Mouse (Mus musculus) cerebellum, postnatal 10 days (tissue): ENCODE measurements around the gene Itpr3.
A peak's percentile ranks its signal among the peaks of the same experiment; 100 is the strongest.

Experiments used
- DNase-seq, 2 experiments: peaks; one replicate each; pipeline ENCODE4 v3.0.0; 2021; ENCODE audit warnings: mixed read lengths in 2 of 2

Itpr3 gene

DNA sequence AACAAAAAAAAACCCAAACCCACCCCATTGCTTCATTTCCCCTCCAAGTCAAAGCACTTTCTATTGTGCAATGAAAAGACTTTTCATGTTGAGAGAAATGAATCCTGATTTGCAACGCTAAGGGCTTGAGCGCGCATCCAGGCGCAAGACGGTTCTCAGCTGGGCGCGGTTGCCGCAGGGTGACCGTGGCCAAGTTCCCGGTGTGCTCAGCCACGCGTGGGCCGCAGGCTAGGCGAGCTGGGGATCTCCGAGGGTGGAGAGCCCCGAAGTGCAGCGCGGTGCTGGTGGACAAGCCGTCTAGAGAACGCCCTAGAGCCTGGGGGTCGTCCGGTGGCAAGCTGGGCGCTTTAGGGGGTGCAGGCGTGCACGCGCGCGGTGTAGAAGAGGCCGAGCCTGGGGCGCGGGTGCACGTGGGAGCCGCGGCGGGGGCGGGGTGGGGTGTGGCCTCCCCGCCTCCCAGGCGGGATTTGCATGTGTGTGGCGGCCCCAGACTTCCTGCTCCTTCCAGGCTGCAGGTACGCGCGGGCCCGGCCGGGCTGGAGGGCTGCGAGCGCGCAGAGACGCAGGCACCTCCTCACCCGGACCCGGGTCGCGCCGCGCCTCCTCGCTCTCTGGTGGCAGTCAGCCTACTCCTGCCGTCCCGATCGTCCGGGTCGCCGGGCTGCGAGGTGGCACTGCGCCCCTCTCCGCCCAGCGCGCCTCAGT, at the start of gene Itpr3:
Gene Itpr3, plus strand, starts transcription at position 493 of the 705 bp plus-strand sequence.
- peak; percentile 60 to 65 for DNase-seq

DNA sequence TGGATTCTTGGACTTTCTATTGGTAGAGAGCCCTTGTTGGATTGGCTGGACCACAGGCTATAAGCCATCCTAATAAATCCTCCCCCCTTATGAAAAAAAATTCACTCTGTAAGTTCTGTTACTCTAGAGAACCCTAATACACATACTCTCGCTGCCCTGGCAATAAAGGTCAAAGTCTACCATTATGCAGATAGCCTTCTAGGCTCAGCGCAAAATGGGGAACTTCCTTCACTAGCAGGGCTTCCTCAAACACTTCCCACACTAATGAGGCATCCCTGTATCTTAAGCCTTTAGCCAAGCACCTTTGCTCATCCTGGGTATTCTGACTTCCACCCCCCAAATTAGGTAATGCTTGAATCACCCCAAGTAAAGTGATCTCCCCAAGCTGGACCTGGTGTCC, 48.8 kb upstream of the Itpr3 start:
- no peak for DNase-seq

DNA sequence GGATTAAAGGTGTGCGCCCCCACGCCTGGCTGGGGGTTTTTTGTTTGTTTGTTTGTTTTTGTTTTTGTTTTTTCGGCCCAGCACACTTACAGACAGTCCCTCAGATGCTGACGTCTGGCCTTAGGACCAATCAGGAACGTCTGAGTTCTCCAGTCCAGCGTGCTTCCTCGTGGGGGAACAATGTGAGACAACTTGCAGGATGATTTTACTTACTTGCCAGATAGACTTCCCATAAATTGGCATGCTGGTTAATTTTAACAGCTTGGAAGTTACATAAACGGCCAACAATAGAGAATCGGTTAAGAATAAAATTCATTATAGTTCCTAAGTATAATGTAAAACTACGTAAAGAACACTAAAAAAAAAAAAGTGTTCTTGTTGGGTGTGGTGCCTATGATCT, 45.9 kb upstream of the Itpr3 start:
- DNase-seq = no peak

DNA sequence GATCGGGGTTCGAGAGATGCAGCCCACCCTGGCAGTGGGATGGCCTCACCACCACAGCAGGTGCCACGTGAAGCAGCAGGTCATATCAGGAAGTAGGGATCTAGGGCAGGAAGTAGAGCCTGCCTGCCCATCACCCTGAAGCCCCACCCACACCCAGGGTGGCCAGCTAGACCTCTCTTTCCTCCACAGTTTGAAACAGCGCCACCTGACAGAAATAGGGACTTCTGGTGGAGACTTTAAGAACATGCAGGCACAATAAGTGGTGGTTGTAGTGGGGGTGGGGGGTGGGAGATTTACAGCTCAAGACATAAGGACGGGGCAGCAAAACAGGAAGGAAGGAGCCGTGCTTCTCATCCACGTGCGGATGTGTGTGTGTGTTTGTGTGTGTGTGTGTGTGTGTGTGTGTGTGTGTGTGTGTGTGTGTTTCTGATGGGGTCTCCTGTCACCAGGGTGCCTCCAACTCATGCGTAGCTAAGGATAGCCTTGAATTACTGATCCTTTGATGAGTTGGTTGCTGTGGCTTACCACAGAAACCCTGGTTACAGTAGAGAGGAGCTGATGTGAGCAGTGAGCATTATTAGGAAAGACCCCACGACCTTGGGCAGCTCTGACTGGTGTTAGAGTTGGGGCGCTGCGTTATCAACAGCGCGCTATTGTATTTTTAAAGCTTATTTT, 45.0 kb upstream of the Itpr3 start:
- DNase-seq = peak in 1 of 2 experiments; percentile 15

DNA sequence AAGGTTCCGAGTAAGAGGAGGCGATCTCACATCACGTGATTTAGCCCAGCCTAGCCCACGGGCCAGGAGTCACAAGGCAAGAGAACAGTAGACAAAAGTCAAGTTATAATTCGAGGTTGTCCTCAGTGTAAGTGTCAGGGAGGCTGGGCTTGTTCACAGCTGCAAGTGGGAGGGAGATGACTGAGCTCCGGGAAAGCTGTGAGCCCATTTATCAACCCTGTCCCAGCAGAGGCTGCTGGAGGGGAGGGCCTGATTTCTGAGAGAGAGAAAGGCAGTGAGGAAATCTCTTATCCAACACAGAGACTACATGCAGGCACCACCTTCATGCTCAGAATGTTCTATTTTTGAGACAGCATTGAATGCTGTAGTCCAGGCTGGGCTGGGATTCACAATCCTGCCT, 44.2 kb upstream of the Itpr3 start:
- no peak for DNase-seq

DNA sequence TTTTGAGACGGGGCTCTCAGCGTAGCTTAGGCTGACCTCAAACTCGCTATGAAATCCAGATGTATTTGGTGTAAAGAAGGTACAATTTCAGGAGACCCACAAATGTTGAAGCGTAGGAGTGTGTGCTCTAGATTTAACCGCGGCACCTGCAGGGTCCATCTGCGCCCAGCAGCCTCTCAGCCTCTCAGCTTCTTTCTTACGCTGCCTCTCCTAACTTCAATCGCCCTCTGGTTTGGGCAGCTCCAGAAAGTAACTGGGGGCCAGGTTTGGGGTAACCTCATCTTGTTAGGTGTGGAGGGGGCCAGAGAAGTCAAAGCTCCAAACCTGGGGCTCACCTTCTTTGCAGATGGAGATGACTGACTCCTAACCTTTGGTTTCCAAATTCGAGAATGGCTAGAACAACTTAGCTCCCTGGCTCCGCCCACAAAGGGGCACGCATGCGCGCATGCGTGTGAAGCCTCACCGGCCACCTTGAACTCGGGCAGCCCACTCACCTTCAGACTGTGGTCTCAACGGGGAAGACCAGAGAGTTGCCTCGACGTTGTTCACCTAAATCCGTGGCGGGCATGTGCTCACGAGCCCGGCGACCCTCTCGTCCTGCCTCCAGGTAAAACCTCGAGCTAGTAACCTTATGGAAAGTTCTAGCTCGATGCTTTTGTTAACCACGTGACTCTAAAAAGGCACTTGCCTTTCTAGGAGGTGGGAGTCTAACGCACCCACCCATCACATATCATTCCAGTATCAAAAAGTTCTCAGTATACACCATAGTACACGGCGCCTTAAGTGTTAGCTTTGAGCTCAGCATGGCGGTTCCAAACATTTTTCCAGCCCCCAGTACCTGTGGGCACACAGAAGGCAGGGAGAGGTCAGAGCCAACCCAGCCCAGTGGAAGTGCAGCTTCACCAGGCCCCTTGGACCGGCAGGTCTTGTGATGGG, 39.3 kb upstream of the Itpr3 start:
- peak; percentile 92 to 94 for DNase-seq

DNA sequence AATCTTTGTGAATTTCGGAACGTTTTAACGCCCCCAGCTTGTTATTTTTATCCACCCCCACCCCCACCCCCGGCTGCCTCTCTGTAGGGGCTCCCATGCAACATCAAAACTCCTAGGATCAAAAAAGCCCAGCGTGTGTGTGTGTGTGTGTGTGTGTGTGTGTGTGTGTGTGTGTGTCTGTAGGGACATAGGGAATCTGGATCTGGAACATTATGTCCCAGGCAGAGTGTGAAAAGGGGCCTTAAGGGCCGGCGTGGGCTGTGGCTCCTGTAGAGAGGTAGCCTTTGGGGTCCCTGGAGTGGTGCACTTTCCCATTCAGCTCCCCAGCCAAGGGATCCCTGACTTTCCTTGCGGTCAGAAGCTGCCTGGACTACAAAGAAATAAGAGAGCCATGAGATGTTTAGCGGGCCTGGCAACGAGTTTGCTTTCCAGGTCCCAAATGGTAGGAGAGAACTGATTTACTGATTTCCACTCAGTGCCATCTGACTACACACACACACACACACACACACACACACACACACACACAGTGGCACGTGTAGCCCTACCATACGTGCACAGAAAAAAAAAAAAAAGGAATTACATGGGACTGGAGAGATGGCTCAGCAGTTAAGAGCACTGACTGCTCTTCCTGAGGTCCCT, 38.4 kb upstream of the Itpr3 start:
- peak; percentile 37 to 39 for DNase-seq

DNA sequence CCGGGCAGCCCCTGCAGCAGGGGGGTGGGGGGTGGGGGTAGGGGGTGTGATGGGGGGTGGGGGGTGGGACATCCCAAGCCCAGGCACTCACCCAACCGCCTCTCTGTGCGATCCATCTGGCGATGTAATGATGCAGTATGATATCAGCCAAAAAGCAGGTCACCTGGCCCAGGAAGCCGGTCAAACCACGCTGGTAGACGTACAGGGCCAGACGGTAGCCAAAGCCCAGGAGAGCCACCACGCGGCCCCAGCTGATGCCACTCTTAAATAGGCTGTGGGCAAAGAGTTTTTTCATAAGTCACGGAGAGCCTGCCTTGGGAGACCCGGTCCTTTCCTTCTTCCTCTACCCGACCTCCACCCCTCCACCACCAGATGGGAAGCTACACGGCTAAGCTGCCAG, 36.0 kb upstream of the Itpr3 start:
- peak; percentile 88 to 90 for DNase-seq

DNA sequence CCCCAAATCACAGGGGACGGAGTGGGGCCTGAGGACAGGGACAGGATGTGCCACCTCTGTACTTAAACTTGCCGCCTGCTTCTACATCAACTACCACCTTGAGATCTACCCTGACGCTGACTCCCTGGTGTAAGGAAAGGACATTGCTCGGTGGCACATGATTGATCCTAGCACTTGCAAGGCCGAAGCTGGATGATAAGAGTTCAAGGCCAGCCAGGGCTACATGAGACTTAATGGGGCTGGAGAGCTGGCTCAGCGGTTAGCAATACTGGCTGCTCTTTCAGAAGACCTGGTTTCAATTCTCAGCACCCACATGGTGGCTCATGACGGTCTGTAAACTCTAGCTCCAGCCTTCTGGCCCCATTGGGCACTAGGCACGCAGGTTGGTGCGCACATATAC, 35.4 kb upstream of the Itpr3 start:
- no peak for DNase-seq

DNA sequence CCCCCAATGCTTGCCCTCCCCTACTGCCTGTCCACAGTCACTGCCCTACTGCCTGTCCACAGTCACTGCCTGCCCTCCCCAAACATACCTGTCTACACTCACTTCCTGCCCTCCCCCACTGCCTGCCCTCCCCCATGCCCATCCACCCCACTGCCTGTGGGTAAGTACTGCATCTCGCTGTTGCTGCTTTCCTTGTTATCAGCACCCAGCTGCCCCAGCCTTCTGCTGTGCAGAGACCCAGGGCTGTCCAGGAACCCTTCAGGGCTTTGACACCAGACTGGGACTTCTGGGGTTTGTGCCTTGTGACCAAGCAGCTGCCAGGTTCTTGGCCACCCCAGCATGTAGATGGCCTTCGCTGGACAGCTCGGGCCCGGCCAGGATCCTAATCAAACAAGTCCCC, 33.8 kb upstream of the Itpr3 start:
- peak in 1 of 2 experiments; percentile 13 for DNase-seq

DNA sequence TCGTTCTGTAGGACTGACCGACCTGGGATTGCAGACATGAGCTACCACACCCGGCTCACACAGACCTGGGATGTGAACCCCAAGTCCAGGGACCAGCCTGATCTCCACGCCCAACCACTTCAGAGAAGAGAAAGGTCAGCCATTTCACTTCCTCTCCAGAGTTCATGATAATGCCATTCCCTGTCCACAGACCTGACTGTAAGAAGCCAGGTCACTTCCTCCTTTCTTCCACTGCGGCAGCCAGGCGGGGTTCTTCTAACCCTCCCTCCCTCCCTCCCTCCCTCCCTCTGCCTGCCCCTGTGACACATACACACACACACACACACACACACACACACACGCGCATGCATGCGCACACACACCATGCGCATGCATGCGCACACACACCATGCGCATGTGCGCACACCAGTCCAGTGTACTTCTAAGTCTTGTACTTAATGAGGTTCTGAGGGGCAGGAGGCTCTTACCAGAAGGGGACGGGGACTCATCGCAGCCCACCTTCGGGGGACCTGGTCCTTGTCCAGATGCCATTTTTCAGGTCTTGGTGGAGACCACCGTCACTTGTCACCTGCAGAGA, 31.7 kb upstream of the Itpr3 start:
- DNase-seq = no peak

DNA sequence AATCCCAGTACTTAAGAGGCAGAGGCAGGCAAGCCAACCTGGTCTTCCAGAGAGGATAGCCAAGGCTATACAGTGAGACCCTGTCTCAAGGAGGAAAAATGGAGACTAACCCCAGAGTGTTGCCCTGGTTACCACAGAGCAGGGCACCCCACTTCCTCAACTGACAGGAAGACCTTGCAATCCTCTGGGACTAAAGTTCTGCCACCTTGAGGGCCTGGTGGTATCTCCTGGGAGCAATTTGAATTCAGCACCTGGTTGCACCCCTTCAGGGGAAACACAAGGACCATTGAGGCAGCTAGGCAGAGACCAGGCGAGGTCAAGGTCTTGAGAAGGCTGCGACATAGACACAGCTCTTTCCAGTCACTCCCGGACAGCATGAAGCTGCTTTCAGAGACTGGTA, 31.2 kb upstream of the Itpr3 start:
- no peak for DNase-seq

DNA sequence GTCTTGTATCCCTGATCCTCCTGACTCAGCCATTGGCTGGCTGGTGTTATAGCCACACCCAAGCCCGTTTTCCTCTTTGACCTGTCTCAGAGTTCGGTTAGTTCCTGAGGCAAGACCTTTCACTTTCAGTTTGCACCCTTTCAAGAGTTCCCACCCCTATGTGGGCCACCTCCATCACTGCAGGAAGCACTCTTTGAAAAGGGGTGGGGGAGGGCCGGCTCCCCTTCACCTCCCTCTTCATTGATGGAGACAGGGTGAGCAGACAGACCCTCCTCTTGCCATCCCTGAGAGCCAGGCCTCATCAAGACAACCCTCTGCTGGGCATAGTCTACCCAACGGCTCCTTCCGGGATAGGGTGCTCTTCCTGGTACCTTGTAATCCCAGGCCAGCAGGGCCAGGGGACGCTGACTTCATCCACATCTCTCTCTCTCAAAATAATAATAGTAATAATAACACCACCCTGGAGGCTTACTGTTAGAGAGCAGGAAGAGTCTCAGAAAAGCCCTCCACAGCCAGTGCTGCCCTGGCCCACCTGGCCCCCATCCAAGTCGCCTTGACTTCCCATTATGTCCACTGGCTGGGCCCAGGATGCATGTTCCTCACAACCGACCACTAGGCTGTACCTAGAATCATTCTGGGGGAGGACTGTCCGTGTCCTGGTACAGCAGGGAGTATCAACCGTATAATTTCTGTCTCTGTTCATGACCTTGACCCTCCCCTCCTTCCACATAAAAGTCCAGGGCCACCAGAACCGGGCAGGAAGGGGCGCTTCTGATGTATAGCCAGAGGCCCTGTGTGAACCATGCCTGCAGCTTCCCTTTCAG, 29.4 kb upstream of the Itpr3 start:
- DNase-seq = peak; percentile 85

DNA sequence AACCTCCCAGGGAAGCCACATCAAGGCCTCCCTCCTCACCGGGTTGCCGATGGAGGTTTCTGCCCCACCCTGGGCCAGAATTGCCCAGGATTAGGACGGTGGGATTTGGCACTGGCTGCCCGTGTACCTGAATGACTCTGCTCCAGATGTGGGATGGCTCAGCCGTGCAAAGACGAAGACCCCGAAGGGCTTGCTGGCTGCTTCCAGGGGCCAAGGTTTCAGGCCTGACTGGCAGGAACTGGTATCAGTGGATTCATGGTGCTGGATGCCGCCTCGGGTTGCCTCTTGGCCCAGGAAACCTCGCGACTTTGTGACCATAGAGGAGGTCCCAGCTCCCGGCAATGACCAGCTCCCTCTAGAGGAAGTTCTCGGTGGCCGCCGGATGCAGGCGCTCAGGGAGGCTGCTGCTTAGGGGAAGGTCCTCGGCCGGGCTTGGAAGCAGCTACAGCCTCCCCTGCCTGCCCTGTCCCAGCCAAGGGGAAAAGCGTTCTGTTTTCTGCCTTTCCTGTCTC, 28.8 kb upstream of the Itpr3 start:
- DNase-seq = peak; percentile 96

DNA sequence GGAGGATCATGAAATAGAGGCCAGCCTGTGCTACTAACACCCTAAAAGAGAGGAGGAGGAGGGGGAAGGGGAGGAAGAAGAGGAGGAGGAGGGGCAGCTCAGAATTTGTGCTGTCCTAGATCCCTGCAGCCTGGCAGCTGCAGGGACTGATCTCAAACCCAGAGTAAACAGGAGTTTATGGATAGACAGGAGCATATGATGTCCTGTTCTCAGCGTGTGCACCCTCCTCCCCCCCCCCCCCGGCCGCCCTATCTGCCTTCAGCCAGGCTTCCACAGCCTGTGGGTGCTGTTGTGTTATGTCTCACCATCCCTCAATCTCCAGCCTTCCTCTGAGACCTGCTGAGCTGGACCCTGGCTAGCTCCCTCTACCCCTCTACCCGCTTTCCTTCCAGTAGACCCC, 28.2 kb upstream of the Itpr3 start, which contains the start of gene Bak1:
Gene Bak1, minus strand, starts transcription at position 101 of the 400 bp plus-strand sequence.
- DNase-seq = no peak

DNA sequence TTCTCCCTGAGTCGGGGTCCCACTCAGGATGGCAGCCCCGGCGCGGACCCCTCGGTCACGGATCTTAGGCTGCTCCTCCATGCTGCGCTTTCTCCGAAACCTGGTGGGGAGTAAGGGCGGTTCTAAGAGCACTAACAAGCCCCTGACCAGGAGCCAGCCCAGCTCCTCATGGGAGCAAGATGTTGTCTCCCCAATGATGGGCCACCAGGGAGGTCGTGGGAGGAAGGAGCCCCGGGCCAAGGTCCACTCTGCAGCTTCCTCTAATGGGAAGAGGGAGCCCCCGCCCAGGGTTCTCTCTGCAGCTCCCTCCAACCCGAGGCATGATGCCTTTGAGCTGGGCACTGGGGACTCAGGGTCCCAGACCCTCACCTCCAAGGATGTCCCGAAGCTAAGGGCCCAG, 27.7 kb upstream of the Itpr3 start:
- peak; percentile 40 to 47 for DNase-seq

DNA sequence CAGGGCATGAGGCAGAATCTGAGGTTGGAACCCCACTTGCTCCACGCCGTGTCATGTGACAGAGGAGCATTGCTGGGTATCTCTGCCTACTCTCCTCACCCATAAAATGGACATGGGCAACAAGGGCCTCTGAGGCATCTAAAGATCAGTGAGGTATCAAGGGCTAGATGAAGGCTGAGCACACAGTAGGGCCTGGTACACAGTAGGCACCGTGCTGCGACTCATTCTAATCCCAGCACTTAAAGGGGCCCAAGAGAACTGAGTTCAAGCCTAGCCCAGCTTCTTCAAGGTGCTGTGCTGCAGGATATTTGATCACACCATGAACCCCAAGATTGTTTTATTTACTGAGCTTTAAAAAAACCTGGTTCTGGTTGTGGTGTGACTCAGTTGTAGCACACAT, 26.2 kb upstream of the Itpr3 start:
- no peak for DNase-seq

DNA sequence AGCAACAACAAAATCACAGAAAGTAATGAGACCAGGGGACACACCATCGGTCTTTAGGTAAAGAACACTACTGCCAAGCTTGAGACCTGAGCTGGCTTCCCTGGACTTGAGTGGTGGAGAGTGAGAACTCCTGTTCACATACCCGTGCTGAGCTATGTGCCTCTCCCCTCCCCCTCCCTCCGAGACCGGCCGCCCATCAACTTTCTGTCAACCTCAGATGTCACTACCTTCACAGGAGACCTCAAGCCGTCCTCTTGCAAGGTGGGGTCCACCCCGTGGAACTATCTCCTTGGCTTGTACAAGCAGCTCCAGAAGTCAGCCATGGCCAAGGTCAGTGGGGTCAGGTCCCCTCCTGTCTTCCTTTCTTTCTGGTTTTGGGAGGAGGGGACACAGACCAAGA, 24.8 kb upstream of the Itpr3 start:
- no peak for DNase-seq

DNA sequence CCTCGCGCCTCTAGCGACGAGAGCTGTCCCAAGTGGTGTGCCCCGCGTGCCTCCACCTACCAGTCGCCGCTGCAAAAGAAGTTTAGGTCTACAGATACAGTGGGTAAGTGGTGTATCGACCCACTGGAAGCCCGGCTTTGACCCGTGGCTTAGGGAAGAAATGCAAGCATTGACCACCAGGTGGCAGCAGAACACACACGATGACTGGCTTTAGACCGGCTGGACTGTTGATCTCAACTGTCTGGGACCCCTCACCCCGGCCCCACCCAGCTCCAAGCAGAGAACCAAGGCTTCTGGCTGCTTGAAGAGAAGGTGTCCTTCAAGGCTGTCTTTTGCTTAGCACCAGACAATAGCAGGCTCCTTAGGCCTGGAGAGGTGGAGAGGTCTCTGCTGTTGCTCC, 24.2 kb upstream of the Itpr3 start:
- DNase-seq = peak; percentile 91 to 93

DNA sequence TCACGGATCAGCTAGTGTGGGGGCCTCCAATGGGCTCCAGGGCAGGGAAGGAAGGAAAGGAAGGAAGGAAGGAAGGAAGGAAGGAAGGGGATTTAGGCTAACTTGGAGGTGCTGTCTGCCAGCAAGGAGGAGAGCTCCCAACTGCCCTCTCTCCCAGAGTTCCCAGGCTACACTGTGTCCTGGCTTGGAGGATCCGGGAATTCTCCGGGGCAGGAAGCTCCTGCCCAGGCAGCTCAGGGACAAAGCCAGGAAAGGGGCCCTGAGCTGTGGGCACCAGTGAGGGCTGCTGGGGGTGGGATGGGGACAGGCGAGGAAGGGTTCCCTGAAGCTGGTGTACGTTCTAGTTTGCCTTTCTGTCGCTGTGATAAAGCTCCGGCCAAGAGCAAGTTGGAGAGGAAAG, 20.6 kb upstream of the Itpr3 start:
- no peak for DNase-seq

DNA sequence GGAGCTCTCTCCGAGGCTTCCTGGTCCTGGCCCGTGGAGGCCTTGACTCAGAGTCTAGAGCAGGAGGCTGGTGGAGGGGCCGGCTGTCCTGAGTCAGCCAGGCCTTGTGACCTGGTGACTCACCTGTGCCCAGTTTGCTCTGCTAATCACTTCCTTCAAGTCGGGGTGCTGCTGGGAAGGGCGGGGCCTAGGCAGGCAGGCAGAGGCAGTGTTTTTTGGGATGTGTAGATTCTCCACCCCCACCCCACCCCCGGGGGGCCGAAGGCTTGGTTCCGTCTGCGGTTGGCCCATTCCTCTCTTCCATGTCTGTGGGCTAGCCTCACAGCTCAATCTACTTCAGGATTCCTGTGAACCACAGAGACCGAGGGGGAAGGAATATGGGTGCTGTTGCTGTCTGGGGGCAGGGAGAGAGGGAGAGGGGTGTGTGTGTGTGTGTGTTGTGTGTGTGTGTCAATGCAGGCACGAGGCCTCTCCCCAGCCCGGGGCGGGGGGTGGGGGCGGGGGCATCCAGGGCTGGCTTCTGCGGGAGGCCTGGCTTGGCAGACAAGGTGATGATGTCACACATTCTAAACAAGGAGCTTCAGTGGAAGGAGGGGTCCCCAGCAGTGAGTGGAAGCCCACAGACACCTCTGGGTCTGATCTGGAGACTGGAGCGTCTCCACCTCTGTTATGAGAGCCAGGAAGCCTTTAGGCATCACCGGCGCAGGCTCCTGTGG, 18.6 kb upstream of the Itpr3 start:
- no peak for DNase-seq
